Mouse (Mus musculus): ENCODE results near the gene Slc6a13. TPM values are rescaled to one million over a fixed set of nuclear protein-coding genes. Genes with fewer than 3 reads are reported as not detected.
"Not testable (repeated sequence)": the region's sequence is repeated elsewhere in the genome, so short reads cannot be mapped to it uniquely, and the experiment has no call there.

Gene Slc6a13
- polyA plus RNA-seq, 1 experiment from 2014 or later = 10.8 TPM

GRCm38 (mm10) chr6:121356041-121356440 lies 56.0 kb downstream of the Slc6a13 start:
- no peak overlapping the region for H3K4me2 ChIP-seq (replicated peaks)
- no peak overlapping the region for H3K27ac ChIP-seq (replicated peaks)
- no peak overlapping the region for H3K9ac ChIP-seq (replicated peaks)
- H3K27me3 ChIP-seq = no peaks in the 10 kb centered on the region
- H3K4me3 ChIP-seq = no peak overlapping the region
- no peak for ATAC-seq (ENCODE audit: low FRiP score, low read depth)
- WGBS = 88% methylated on average over 1 of the region's 1 CpGs
- H3K9me3 ChIP-seq = no peaks in the 10 kb centered on the region
- H3K4me1 ChIP-seq = no peaks in the 10 kb centered on the region; the same call in 1 of the 2 replicates
- H3K36me3 ChIP-seq = no peaks in the 10 kb centered on the region

- H3K4me3 ChIP-seq = no peak overlapping the region
- H3K9me3 ChIP-seq = no peaks in the 10 kb centered on the region
- no peak overlapping the region for H3K9ac ChIP-seq (replicated peaks)
- whole genome bisulfite sequencing = 75% methylated on average over 6 of the region's 6 CpGs
- H3K27me3 ChIP-seq = no peaks in the 10 kb centered on the region
- H3K4me1 ChIP-seq = no peaks in the 10 kb centered on the region; the same call in 1 of the 2 replicates
- no peak for ATAC-seq (ENCODE audit: low FRiP score, low read depth)
- H3K4me2 ChIP-seq (replicated peaks) = no peak overlapping the region
- no peaks in the 10 kb centered on the region for H3K36me3 ChIP-seq
- no peak overlapping the region for H3K27ac ChIP-seq (replicated peaks)
Measured at GRCm38 (mm10) chr6:121357232-121357631, 57.2 kb downstream of the Slc6a13 start.

GRCm38 (mm10) chr6:121363061-121363460 lies 63.0 kb downstream of the Slc6a13 start:
- 79% methylated on average over 6 of the region's 6 CpGs for WGBS
- Histone ChIP-seq H3K36me3 (no peaks in the 10 kb centered on the region), H3K27me3 (no peaks in the 10 kb centered on the region), H3K27ac (replicated peaks) (no peak overlapping the region), H3K4me3 (no peak overlapping the region), H3K9me3 (no peaks in the 10 kb centered on the region), H3K9ac (replicated peaks) (no peak overlapping the region), H3K4me2 (replicated peaks) (no peak overlapping the region), H3K4me1 (no peaks in the 10 kb centered on the region)
- no peak for ATAC-seq (ENCODE audit: low FRiP score, low read depth)

GRCm38 (mm10) chr6:121363956-121364355 lies 63.9 kb downstream of the Slc6a13 start:
- Histone ChIP-seq H3K4me1 (no peaks in the 10 kb centered on the region), H3K36me3 (no peaks in the 10 kb centered on the region), H3K9ac (replicated peaks) (no peak overlapping the region), H3K4me2 (replicated peaks) (no peak overlapping the region), H3K9me3 (no peaks in the 10 kb centered on the region), H3K27me3 (no peaks in the 10 kb centered on the region), H3K4me3 (no peak overlapping the region), H3K27ac (replicated peaks) (no peak overlapping the region)
- WGBS = 87% methylated on average over 4 of the region's 4 CpGs
- no peak for ATAC-seq (ENCODE audit: low FRiP score, low read depth)

- not testable (repeated sequence) for H3K27me3 ChIP-seq; H3K9ac ChIP-seq (replicated peaks); H3K4me1 ChIP-seq; H3K4me3 ChIP-seq; ATAC-seq (ENCODE audit: low FRiP score, low read depth); H3K36me3 ChIP-seq; H3K27ac ChIP-seq (replicated peaks); H3K9me3 ChIP-seq; H3K4me2 ChIP-seq (replicated peaks)
- 23% methylated on average over 2 of the region's 2 CpGs for WGBS
Measured at GRCm38 (mm10) chr6:121366537-121366936, 66.5 kb downstream of the Slc6a13 start.

GRCm38 (mm10) chr6:121367099-121367498 lies 67.1 kb downstream of the Slc6a13 start:
- Histone ChIP-seq H3K27me3 (no peaks in the 10 kb centered on the region), H3K36me3 (no peaks in the 10 kb centered on the region), H3K4me2 (replicated peaks) (no peak overlapping the region), H3K27ac (replicated peaks) (no peak overlapping the region), H3K4me1 (no peaks in the 10 kb centered on the region), H3K4me3 (no peak overlapping the region), H3K9me3 (no peaks in the 10 kb centered on the region), H3K9ac (replicated peaks) (no peak overlapping the region)
- WGBS = 58% methylated on average over 3 of the region's 3 CpGs
- ATAC-seq (ENCODE audit: low FRiP score, low read depth) = no peak

GRCm38 (mm10) chr6:121371197-121371980 lies 71.4 kb downstream of the Slc6a13 start:
- Histone ChIP-seq H3K4me3 (no peak overlapping the region), H3K4me1 (no peaks in the 10 kb centered on the region), H3K27me3 (no peaks in the 10 kb centered on the region), H3K4me2 (replicated peaks) (no peak overlapping the region), H3K9me3 (no peaks in the 10 kb centered on the region), H3K27ac (replicated peaks) (no peak overlapping the region), H3K9ac (replicated peaks) (no peak overlapping the region), H3K36me3 (no peaks in the 10 kb centered on the region)
- ATAC-seq (ENCODE audit: low FRiP score, low read depth) = no peak
- WGBS = 76% methylated on average over 10 of the region's 10 CpGs

GRCm38 (mm10) chr6:121376159-121376558 lies 76.1 kb downstream of the Slc6a13 start:
- H3K27ac ChIP-seq (replicated peaks) = no peak overlapping the region
- no peak overlapping the region for H3K9ac ChIP-seq (replicated peaks)
- H3K4me3 ChIP-seq = no peak overlapping the region
- H3K4me1 ChIP-seq = no peaks in the 10 kb centered on the region
- ATAC-seq (ENCODE audit: low FRiP score, low read depth) = no peak; the same call in 1 of the 2 replicates
- no peaks in the 10 kb centered on the region for H3K27me3 ChIP-seq
- H3K4me2 ChIP-seq (replicated peaks) = no peak overlapping the region
- H3K9me3 ChIP-seq = no peaks in the 10 kb centered on the region
- no peaks in the 10 kb centered on the region for H3K36me3 ChIP-seq
- WGBS = 81% methylated on average over 12 of the region's 12 CpGs

GRCm38 (mm10) chr6:121378256-121378655 lies 78.2 kb downstream of the Slc6a13 start:
- ATAC-seq (ENCODE audit: low FRiP score, low read depth) = no peak
- Histone ChIP-seq H3K27me3 (no peaks in the 10 kb centered on the region; the same call in 1 of the 2 replicates), H3K4me2 (replicated peaks) (no peak overlapping the region), H3K9me3 (no peaks in the 10 kb centered on the region), H3K4me3 (no peak overlapping the region), H3K27ac (replicated peaks) (no peak overlapping the region), H3K9ac (replicated peaks) (no peak overlapping the region), H3K36me3 (no peaks in the 10 kb centered on the region), H3K4me1 (no peaks in the 10 kb centered on the region)
- whole genome bisulfite sequencing = 56% methylated on average over 4 of the region's 4 CpGs

GRCm38 (mm10) chr6:121380576-121380975 lies 80.5 kb downstream of the Slc6a13 start:
- no peak for ATAC-seq (ENCODE audit: low FRiP score, low read depth)
- H3K4me1 ChIP-seq = 0 out of 2 replicates have a peak, but pooled peaks cover 6% of the 10 kb centered on the region
- no peak overlapping the region for H3K9ac ChIP-seq (replicated peaks)
- no peak overlapping the region for H3K27ac ChIP-seq (replicated peaks)
- H3K36me3 ChIP-seq = no peaks in the 10 kb centered on the region
- no peak overlapping the region for H3K4me3 ChIP-seq
- WGBS = 72% methylated on average over 8 of the region's 8 CpGs
- H3K4me2 ChIP-seq (replicated peaks) = no peak overlapping the region
- H3K27me3 ChIP-seq = no peaks in the 10 kb centered on the region; the same call in 1 of the 2 replicates
- no peaks in the 10 kb centered on the region for H3K9me3 ChIP-seq

- H3K9ac ChIP-seq (replicated peaks) = no peak overlapping the region
- 34% methylated on average over 10 of the region's 10 CpGs for WGBS
Measured at GRCm38 (mm10) chr6:121382071-121382470, 82.0 kb downstream of the Slc6a13 start.

GRCm38 (mm10) chr6:121385397-121385796 lies 85.4 kb downstream of the Slc6a13 start:
- WGBS = 94% methylated on average over 3 of the region's 3 CpGs
- Histone ChIP-seq H3K4me1 (0 out of 2 replicates have a peak, but pooled peaks cover 10% of the 10 kb centered on the region), H3K36me3 (no peaks in the 10 kb centered on the region), H3K4me2 (replicated peaks) (no peak overlapping the region), H3K4me3 (no peak overlapping the region), H3K9me3 (no peaks in the 10 kb centered on the region), H3K27me3 (peaks cover 6% of the 10 kb centered on the region; the same call in 1 of the 2 replicates), H3K27ac (replicated peaks) (no peak overlapping the region), H3K9ac (replicated peaks) (no peak overlapping the region)
- no peak for ATAC-seq (ENCODE audit: low FRiP score, low read depth)

More at GRCm38 (mm10) chr6:121382071-121382470, 82.0 kb downstream of the Slc6a13 start:
- no peak overlapping the region for H3K4me3 ChIP-seq
- ATAC-seq (ENCODE audit: low FRiP score, low read depth) = no peak
- no peaks in the 10 kb centered on the region for H3K36me3 ChIP-seq
- H3K27ac ChIP-seq (replicated peaks) = no peak overlapping the region
- 0 out of 2 replicates have a peak, but pooled peaks cover 10% of the 10 kb centered on the region for H3K4me1 ChIP-seq
- H3K9me3 ChIP-seq = no peaks in the 10 kb centered on the region
- no peak overlapping the region for H3K4me2 ChIP-seq (replicated peaks)
- H3K27me3 ChIP-seq = peaks cover 6% of the 10 kb centered on the region; the same call in 1 of the 2 replicates
